Comparison of ENCODE assay signal across 14 mouse cellular contexts in the genomic region with DNA sequence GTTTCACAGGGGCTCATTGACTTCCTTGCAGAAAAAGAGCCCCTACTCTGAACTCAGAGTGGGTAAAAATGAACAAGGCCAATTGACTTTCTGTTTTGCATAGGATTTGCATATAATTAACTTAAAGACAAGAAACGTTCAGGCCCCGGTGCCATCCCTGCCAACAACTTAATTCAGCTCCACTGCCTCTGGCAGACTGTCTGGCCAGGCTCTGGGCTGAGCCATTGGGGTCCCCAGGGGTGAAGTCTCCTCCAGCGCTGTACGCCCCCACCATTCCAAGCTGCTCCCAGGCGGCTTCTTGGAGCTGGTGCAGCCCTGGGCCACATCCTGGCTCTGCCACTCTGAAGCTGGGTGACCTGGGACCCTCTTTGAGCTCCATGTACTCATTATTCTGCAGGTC. TPM values are rescaled to one million over a fixed set of nuclear protein-coding genes. Genes with fewer than 3 reads are reported as not detected.
A peak's percentile ranks its signal among the peaks of the same experiment; 100 is the strongest.
DNase-seq lines count a peak whose midpoint lies in the region; ATAC-seq lines count a peak whose summit lies in the region.
"Had no signal": no experiment of that assay in that cellular context is flagged by ENCODE, and none has a peak within 500 bp of the region (broad histone marks: within the 10 kb centered on the region; RNA-seq: fewer than 3 reads in every experiment).

No protein-coding gene starts in this region.

- DNase-seq in cerebellum, adult 11-12 months: peak; percentile 59
- DNase-seq in cerebellum, adult 11 months: no peak
- DNase-seq in cerebellum, postnatal 14 days: peak; percentile 80 to 82
- DNase-seq in adrenal gland, postnatal 14 days: no peak
- DNase-seq: gastrocnemius, adult 2 months; kidney, postnatal 36 days had no signal

- no peaks in the 10 kb centered on the region for H3K9me3 ChIP-seq in hindbrain, embryonic 12.5 days (replicated peaks)
- no peaks in the 10 kb centered on the region for H3K9me3 ChIP-seq in midbrain, embryonic 16.5 days (replicated peaks; ENCODE audit: control insufficient read depth, low read length, poor library complexity, severe bottlenecking)
- no peaks in the 10 kb centered on the region for H3K9me3 ChIP-seq in kidney, embryonic 14.5 days (ENCODE audit: control insufficient read depth, low read length)

- ATAC-seq in hindbrain, embryonic 12.5 days (ENCODE audit: low FRiP score): peak; percentile 71
- ATAC-seq in midbrain, embryonic 16.5 days: peak; percentile 62
- no peak for ATAC-seq in kidney, embryonic 14.5 days (ENCODE audit: low FRiP score, low TSS enrichment)
- ATAC-seq in activated CD4-positive, CD25-positive, alpha-beta regulatory T cell, adult 4 months: no peak
- ATAC-seq: inflammation-experienced regulatory T-cells, adult 6 months had no signal

- peak overlapping the region; percentile 34; the same call in 1 of the 2 replicates for H3K4me2 ChIP-seq in hindbrain, embryonic 12.5 days (replicated peaks)
- H3K4me2 ChIP-seq in midbrain, embryonic 16.5 days (ENCODE audit: low read length): peak overlapping the region; percentile 37
- no peak overlapping the region for H3K4me2 ChIP-seq in kidney, embryonic 14.5 days (replicated peaks; ENCODE audit: low read depth, low read length)
- H3K4me2 ChIP-seq: heart, embryonic 11.5 days; liver, embryonic 11.5 days had no signal

- H3K27ac ChIP-seq in hindbrain, embryonic 12.5 days: peak overlapping the region; percentile 94
- peak overlapping the region; percentile 91 for H3K27ac ChIP-seq in midbrain, embryonic 16.5 days (ENCODE audit: low read length)
- no peak overlapping the region for H3K27ac ChIP-seq in kidney, embryonic 14.5 days (ENCODE audit: low read depth, low read length)
- H3K27ac ChIP-seq: gastrocnemius, adult 2 months; macrophage had no signal

- H3K4me1 ChIP-seq in hindbrain, embryonic 12.5 days: peaks cover 54% of the 10 kb centered on the region
- peaks cover 34% of the 10 kb centered on the region for H3K4me1 ChIP-seq in midbrain, embryonic 16.5 days (ENCODE audit: control insufficient read depth, insufficient read depth, low read length)
- peaks cover 7% of the 10 kb centered on the region; the same call in 1 of the 2 replicates for H3K4me1 ChIP-seq in kidney, embryonic 14.5 days (ENCODE audit: control insufficient read depth, insufficient read depth, low read length)

- H3K4me3 ChIP-seq in hindbrain, embryonic 12.5 days: no peak overlapping the region
- no peak overlapping the region for H3K4me3 ChIP-seq in midbrain, embryonic 16.5 days (ENCODE audit: low read depth, low read length)
- H3K4me3 ChIP-seq in kidney, embryonic 14.5 days (ENCODE audit: low read length): no peak overlapping the region
- H3K4me3 ChIP-seq: gastrocnemius, adult 2 months had no signal

- WGBS in hindbrain, embryonic 12.5 days: 32% methylated on average over 5 of the region's 5 CpGs
- 8% methylated on average over 5 of the region's 5 CpGs for WGBS in midbrain, embryonic 16.5 days
- 69% methylated on average over 5 of the region's 5 CpGs for WGBS in kidney, embryonic 14.5 days

- no peak overlapping the region for H3K9ac ChIP-seq in hindbrain, embryonic 12.5 days
- peak overlapping the region; percentile 31; the same call in 1 of the 2 replicates for H3K9ac ChIP-seq in midbrain, embryonic 16.5 days (ENCODE audit: low read depth, low read length)
- H3K9ac ChIP-seq in kidney, embryonic 14.5 days (ENCODE audit: low read depth, low read length): no peak overlapping the region

- H3K36me3 ChIP-seq in hindbrain, embryonic 12.5 days: no peaks in the 10 kb centered on the region
- H3K36me3 ChIP-seq in midbrain, embryonic 16.5 days (ENCODE audit: control insufficient read depth, insufficient read depth, low read length): no peaks in the 10 kb centered on the region
- H3K36me3 ChIP-seq in kidney, embryonic 14.5 days (ENCODE audit: control insufficient read depth, insufficient read depth, low read length): no peaks in the 10 kb centered on the region

- H3K27me3 ChIP-seq in hindbrain, embryonic 12.5 days: peaks cover 10% of the 10 kb centered on the region
- no peaks in the 10 kb centered on the region for H3K27me3 ChIP-seq in midbrain, embryonic 16.5 days (ENCODE audit: control insufficient read depth, insufficient read depth, low read depth, low read length)
- H3K27me3 ChIP-seq in kidney, embryonic 14.5 days (ENCODE audit: control insufficient read depth, insufficient read depth, low read length): peaks cover 16% of the 10 kb centered on the region

RNA-seq across cellular contexts. Expression of gene Smim12, which starts 11.0 kb away (rescaled TPM):
- 44.7 and 50.6 TPM in 2 replicates for polyA plus RNA-seq in hindbrain, embryonic 12.5 days (2016; fragmentation: Nextera tagmentation; extraction: Ambion mirVana)
- 42.0 and 44.8 TPM in 2 replicates for polyA plus RNA-seq in midbrain, embryonic 16.5 days (2015; fragmentation: Nextera tagmentation; extraction: Ambion mirVana)
- 55.2 and 66.2 TPM in 2 replicates for polyA plus RNA-seq in kidney, embryonic 14.5 days (2014; fragmentation: Nextera tagmentation; extraction: Ambion mirVana)
- total RNA-seq in adrenal gland, postnatal 14 days (2021): 36.3 and 44.5 TPM in 2 replicates
- 10 to 100 TPM; 42.1 to 43.4 TPM for polyA plus RNA-seq in activated CD4-positive, CD25-positive, alpha-beta regulatory T cell, adult 4 months (2017; shearing (Covaris generic))

Comparison
In these comparisons a context has a peak if more than half of its experiments do, and no peak if none do; other contexts are left out.
1. DNase-seq: peak in cerebellum, adult 11-12 months (single experiment) and cerebellum, postnatal 14 days (2 of 2); none in cerebellum, adult 11 months (single experiment) and adrenal gland, postnatal 14 days (single experiment).
2. ATAC-seq: peak in hindbrain, embryonic 12.5 days (single experiment) and midbrain, embryonic 16.5 days (single experiment); none in kidney, embryonic 14.5 days (single experiment) and activated CD4-positive, CD25-positive, alpha-beta regulatory T cell, adult 4 months (single experiment).